Mouse (Mus musculus): Measurements from ENCODE around the gene Chrna10.

- TF ChIP-seq CTCF (IDR thresholded peaks at IDR 0.05; ENCODE audit: low read depth, low read length): peak; percentile 52
- TF ChIP-seq POLR2AphosphoS5 (IDR thresholded peaks at IDR 0.05; ENCODE audit: insufficient replicate concordance, low read depth, low read length): no peak
- no peak for TF ChIP-seq GATA1 (IDR thresholded peaks at IDR 0.05; ENCODE audit: borderline replicate concordance, low read length)
Observed at GRCm38 (mm10) chr7:102137464-102137863, 20.8 kb upstream of the Chrna10 start.
